Mouse (Mus musculus): Measurements from ENCODE around the gene Ccdc171.
"Not testable (repeated sequence)": the region's sequence is repeated elsewhere in the genome, so short reads cannot be mapped to it uniquely, and the experiment has no call there.

The Ccdc171 gene

GRCm38 (mm10) chr4:83524456-83524842 is 896 bp upstream of the Ccdc171 start:
- intact Hi-C loops (cut with DNase I), result loop anchor here (2.0 kb wide), 1 partner anchor 38 kb away; the partner anchor contains the start of gene Psip1

DNA sequence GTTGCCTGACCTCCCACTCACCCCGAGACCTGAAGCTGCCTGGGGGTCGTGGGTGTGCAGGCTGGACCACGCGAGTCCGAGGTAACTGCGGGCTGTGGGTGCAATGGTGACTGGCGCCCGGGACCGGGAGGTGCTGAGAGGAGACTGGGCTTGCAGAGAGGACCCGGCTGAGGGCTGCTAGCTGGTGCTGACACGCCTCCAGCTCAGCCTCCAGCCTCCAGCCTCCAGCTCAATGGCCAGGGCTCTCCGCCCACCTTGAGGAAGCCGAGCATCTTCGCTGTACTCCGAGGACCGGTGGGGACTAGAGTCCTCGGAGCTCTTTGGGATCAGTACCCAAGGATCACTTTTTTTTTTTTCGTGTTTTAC is 328 bp downstream of the Ccdc171 start:
- intact Hi-C loops (cut with DNase I), result loop anchor here (2.0 kb wide), 1 partner anchor 39 kb away; the partner anchor contains the start of gene Psip1

DNA sequence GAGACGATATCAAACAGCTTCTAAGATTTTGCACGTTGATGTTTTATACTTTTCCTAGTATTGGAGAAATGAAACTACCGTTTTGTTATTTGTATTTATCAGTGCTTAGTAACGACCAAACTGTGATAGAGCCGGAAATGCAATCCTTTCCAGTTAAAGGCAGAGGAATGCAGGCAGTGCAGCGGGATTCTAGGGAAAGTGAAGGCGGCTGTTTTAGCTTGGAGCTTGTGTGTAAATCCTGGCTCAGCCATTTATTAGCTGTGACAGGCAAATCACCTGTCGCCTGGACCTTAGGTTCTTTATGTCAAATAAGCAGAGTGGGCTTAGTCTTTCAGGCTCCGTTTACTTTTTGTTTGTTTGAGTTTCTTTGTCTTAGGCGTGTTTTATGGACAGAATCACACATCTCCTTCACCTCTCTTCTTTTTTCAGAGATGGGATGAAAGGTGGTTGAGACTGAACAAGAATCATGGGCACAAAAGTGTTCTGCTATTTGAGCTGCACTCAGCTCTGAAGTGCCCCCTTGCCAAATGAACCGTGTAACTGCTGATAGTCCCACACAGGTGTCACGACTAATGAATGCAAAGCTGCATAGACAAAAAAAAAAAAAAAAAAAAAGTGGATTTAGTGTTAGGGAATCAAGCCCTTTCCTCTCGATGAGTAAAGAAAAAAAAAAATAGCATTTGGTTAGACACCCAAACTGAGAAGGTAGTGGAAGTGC is 1.1 kb downstream of the Ccdc171 start:
- intact Hi-C loops (cut with DNase I), result no loop called here

GRCm38 (mm10) chr4:83526988-83527334 is 1.6 kb downstream of the Ccdc171 start:
- intact Hi-C loops (cut with DNase I), result no loop called here

GRCm38 (mm10) chr4:83527921-83528320 is 2.6 kb downstream of the Ccdc171 start:
- intact Hi-C loops (cut with DNase I), result no loop called here

DNA sequence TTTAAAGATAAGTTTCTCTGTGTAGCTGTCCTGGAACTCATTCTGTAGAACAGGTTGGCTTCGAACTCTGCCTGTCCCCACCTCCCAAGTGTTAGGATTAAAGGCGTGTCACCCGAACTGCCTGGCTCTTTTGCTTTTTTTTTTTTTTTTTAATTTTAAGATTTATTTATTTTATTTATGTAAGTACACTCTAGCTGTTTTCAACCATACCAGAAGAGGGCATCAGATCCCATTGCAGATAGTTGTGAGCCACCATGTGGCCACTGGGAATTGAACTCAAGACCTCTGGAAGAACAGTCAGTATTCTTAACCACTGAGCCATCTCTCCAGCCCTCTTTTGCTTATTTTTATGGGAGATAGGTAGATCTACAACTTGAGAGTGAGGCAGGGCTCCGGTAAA is 4.7 kb downstream of the Ccdc171 start:
- intact Hi-C loops (cut with DNase I), result loop anchor here (5.0 kb wide), 1 partner anchor 37 kb away; no protein-coding TSS in a partner anchor

GRCm38 (mm10) chr4:83533168-83533911 is 8.0 kb downstream of the Ccdc171 start:
- intact Hi-C loops (cut with DNase I), result loop anchor here (5.0 kb wide), 1 partner anchor 34 kb away; no protein-coding TSS in a partner anchor

DNA sequence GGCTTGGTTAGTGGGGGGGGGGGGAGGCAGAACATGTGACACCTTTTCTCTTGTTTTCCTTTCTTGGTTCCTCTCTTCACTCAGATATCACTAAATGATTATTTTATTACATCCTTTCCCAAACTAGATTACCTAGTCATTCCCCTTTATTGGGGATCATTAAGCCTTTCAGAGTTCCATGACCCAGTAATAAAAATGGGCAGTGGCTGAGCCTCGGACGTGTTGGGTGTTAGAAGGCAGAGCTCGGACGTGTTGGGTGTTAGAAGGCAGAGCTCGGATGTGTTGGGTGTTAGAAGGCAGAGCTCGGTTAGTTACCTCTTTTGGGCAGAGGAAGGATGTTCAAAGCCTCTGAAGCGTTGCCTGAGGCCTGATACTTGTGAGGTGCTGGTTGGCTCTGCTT is 8.7 kb downstream of the Ccdc171 start:
- intact Hi-C loops (cut with DNase I), result loop anchor here (5.0 kb wide), 1 partner anchor 33 kb away; no protein-coding TSS in a partner anchor

DNA sequence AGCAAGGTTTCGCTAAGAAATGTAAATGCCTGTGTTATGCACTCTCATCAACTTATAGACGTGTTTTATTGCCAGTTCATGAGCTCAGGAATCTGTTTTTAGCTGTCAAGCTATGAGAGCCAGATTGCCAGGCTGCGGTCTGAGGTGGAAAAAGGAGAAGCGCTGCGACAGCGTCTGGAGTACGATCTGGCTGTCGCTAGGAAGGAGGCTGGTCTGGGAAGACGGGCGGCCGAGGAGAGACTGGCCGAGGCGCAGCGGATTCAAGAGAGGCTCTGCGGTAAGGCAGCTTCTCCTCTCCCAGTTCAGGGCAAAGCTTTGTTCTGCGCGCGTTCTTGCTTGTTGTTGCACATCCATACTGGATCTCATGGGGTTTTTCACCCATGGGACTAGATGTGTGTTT is 24.2 kb downstream of the Ccdc171 start:
- intact Hi-C loops (cut with DNase I), result no loop called here

DNA sequence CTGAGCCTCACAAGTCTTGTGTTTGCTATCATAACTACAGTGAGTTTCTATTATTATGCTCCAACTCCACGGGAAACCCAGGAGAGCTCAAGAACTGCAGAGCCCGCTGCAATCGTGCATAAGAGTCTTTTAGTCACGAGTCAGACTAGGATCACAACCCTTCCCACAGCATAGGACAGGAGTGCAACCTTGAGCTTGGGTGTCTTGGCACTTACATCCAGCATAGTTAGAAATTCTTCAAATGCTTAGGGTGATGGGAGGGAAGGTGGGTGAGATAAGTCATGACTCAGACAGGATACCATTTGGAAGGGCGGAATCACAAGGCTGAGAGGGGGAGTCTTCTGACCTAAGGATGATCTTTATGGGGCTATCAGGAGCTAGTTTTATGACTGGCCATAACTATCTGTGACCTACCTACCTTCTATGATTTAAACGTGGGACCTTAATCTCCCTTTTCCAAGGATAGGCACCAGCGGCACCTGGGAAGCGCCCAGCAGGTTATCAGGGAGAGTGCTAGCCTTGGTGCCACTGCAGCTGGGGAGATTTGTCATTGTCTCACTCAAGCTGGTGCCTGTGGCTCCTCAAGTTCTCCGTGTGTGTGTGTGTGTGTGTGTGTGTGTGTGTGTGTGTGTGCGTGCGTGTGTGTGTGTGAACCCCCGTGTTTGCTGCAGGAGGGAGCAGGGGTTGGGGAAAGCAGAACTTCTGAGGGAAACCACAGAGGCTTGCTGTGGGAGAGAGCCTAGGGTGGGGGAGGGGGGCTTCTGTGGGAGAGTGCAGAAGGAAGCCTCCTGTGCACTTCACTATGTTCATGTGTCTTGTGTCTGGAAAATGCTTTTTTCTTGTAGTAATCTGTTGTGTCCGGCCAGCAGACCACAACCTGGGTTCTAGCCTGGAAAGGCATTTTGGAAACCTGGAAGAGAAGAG is 42.1 kb downstream of the Ccdc171 start:
- intact Hi-C loops (cut with DNase I), result loop anchor here (5.0 kb wide), 1 partner anchor 35 kb away; no protein-coding TSS in a partner anchor

GRCm38 (mm10) chr4:83568145-83568544 is 42.8 kb downstream of the Ccdc171 start:
- intact Hi-C loops (cut with DNase I), result loop anchor here (5.0 kb wide), 1 partner anchor 36 kb away; no protein-coding TSS in a partner anchor

DNA sequence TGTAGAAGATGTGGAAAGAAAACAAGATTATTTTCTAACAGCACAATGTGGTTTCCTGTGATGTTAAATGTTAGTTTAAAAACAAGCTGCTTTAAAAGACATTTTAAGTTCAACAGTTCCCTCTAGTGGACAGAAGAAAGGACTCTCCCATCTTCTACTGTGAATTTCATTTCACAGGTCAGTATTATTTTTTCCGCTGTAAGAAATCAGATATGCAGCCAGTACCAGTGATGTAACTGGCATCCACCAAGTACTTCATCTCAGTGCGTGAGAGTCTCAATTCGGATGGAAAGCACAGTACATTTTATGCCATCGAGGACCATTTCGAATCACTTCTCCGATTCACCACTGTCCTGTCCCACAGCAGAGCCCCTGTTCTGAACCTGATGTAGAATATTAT is 45.2 kb downstream of the Ccdc171 start:
- intact Hi-C loops (cut with DNase I), result loop anchor here (5.0 to 10.0 kb wide), 2 partner anchors 83 to 306 kb away; partner anchors contain the start of gene Psip1

DNA sequence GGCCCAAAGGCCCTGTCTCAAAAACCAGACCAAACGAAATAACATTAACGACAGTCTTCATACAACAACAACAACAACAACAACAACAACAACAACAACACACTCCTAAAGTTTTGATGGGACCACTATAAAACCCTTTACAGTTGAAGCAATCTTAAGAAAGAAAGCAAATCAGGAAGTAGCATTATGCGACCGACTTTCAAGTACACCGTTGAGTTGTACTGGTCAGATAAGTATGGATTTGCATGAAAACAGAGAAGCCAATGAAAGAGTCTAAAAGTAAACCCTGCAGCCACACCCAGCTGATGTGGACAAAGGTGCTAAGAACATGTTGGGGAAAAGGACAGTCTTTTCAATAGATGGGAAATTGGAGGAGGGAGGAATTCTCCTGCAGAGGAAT is 45.7 kb downstream of the Ccdc171 start:
- intact Hi-C loops (cut with DNase I), result loop anchor here (5.0 to 10.0 kb wide), 2 partner anchors 84 to 306 kb away; partner anchors contain the start of gene Psip1

GRCm38 (mm10) chr4:83572521-83572920 is 47.2 kb downstream of the Ccdc171 start:
- intact Hi-C loops (cut with DNase I), result loop anchor here (5.0 to 10.0 kb wide), 2 partner anchors 85 to 308 kb away; partner anchors contain the start of gene Psip1

DNA sequence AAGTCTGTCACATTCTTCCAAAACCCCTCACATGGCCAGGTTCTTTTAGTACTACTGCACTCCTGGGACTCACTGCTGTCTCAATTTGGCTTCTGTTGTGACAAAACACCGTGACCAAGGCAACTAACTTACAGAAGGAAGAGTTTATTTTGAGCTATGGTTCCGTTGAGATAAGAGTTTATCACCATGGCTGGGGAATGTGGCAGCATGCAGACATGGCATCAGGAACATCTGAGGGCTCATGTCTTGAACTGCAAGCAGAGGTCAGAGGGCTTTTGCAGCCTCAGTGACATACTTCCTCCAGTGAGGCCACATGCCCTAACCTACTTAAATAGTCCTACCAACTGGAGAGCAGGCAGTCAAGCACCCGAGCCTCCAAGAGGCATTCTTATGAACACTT is 51.0 kb downstream of the Ccdc171 start:
- intact Hi-C loops (cut with DNase I), result loop anchor here (10.0 kb wide), 1 partner anchor 312 kb away; no protein-coding TSS in a partner anchor

GRCm38 (mm10) chr4:83580157-83580556 is 54.8 kb downstream of the Ccdc171 start:
- intact Hi-C loops (cut with DNase I), result no loop called here

DNA sequence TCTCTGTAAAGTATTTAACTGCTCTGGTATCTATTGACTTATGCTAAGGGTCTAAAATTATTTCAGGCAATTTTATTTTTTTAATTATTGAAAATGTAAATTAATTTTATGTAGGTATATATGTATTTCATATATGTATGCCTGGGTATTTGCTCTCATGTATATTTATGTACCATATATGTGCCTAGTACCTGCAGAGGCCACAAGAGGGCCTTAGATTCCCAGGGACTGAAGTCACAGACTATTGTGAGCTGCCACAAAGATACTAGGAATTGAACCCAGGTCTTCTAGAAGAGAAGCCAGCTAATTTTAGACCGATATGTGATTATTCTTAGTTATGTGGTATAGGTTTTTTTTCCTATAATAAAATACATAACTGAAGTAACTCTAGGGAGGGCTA is 62.2 kb downstream of the Ccdc171 start:
- intact Hi-C loops (cut with DNase I), result no loop called here

GRCm38 (mm10) chr4:83596486-83596885 is 71.1 kb downstream of the Ccdc171 start:
- intact Hi-C loops (cut with DNase I), result no loop called here

- intact Hi-C loops (cut with DNase I), result no loop called here
Observed at GRCm38 (mm10) chr4:83611111-83611510, 85.8 kb downstream of the Ccdc171 start.

DNA sequence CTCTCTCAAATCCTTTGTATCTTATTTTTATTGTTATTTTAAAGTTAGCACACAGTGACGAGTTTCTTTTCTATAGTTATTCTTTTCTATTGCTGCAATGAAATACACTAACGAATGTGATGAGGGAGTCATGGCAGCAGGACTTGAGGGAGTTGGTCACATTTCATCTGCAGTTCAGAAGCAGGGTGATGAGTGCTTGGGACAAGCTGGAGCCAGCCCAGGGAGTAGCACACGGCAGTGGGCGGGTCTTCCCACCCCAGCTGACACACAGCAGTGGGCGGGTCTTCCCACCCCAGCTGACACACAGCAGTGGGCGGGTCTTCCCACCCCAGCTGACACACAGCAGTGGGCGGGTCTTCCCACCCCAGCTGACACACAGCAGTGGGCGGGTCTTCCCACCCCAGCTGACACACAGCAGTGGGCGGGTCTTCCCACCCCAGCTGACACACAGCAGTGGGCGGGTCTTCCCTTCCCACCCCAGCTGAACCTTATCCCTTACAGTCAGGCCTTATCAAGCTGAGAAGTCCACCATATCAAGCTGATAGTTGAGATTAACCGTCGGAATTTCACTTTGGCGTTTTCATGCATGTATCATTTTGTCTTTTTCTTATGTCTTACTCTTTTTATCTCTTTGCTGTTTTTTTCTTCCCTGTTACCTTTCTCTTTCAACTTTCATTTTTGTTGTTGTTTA is 97.8 kb downstream of the Ccdc171 start:
- intact Hi-C loops (cut with DNase I), result not testable (repeated sequence)

All from adrenal gland (tissue).